Mouse (Mus musculus): ENCODE measurements at regions not wholly inside any gene's neighbourhood (a gene's known extent, or its start where the extent isn't known, plus 50 kb on each side); places are given as distances from the start of the nearest gene placed in this dataset.

DNA sequence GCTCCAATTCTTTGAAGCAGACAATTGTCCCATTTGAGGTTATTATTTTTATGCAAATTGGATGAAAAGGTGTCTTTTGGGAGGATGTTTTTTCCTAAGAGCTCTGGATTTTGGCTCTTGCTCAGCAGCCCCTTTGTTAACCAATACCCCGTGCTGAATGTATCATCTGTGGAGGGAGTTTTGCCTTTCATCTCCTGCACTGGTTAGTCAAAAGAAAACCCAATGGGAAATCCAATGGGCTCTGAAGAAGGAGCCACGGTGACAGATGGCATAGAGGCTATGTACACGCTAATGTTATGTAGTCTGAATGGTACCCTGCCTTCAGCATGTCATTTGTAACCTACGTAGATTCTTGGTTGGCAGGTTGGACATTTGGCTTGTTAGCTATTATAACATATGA, 120.8 kb upstream of the Zwint start:
- no peak for TF ChIP-seq CTCF (IDR thresholded peaks at IDR 0.05)
- TF ChIP-seq EP300 (IDR thresholded peaks at IDR 0.05), result no peak
